Mouse (Mus musculus): ENCODE results near the gene Gm3594.
"Not testable (repeated sequence)": the region's sequence is repeated elsewhere in the genome, so short reads cannot be mapped to it uniquely, and the experiment has no call there.

The Gm3594 gene

GRCm38 (mm10) chr14:6444511-6444910 lies at the start of gene Gm3594:
Gm3594 (minus strand) TSS chr14:6444611.
- not testable (repeated sequence) for DNase-seq

GRCm38 (mm10) chr14:6486331-6486730 lies 41.9 kb upstream of the Gm3594 start:
- DNase-seq, result not testable (repeated sequence)

- not testable (repeated sequence) for DNase-seq
Measured at GRCm38 (mm10) chr14:6485541-6485940, 41.1 kb upstream of the Gm3594 start.

- DNase-seq, result not testable (repeated sequence)
Measured at GRCm38 (mm10) chr14:6482126-6482525, 37.7 kb upstream of the Gm3594 start.

GRCm38 (mm10) chr14:6471856-6472255 lies 27.4 kb upstream of the Gm3594 start:
- not testable (repeated sequence) for DNase-seq

GRCm38 (mm10) chr14:6440774-6441173 lies 3.6 kb downstream of the Gm3594 start:
- not testable (repeated sequence) for DNase-seq

GRCm38 (mm10) chr14:6440206-6440605 lies 4.2 kb downstream of the Gm3594 start:
- DNase-seq, result not testable (repeated sequence)

GRCm38 (mm10) chr14:6426766-6427165 lies 17.6 kb downstream of the Gm3594 start:
- peak in 1 of 2 experiments; percentile 30 for DNase-seq

- not testable (repeated sequence) for DNase-seq
Measured at GRCm38 (mm10) chr14:6426353-6426752, 18.1 kb downstream of the Gm3594 start.

- not testable (repeated sequence) for DNase-seq
Measured at GRCm38 (mm10) chr14:6412382-6412781, 32.0 kb downstream of the Gm3594 start, which contains the start of gene Gm3591. Gm3591 (minus strand) TSS chr14:6412482.

GRCm38 (mm10) chr14:6390219-6390618 lies 54.2 kb downstream of the Gm3594 start, which contains the start of gene Gm16440:
Gm16440 (minus strand) TSS chr14:6390319.
- DNase-seq, result not testable (repeated sequence)
